Mouse (Mus musculus): ENCODE data around the gene Cltc.

GRCm38 (mm10) chr11:86668169-86668568 is 89.2 kb downstream of the Cltc start:
- TF ChIP-seq POLR2A (IDR thresholded peaks at IDR 0.05; ENCODE audit: insufficient read depth, low read depth, low read length) (no peak), CTCF (IDR thresholded peaks at IDR 0.05; ENCODE audit: insufficient read depth, low read depth, low read length) (no peak)

Data from olfactory bulb, adult 2 months (tissue).